In genomic region chr10:42957881-42958651, GRCm38 (mm10) we compare ENCODE assay signal across 8 mouse cellular contexts.
DNase-seq lines count a peak whose midpoint lies in the region; ATAC-seq lines count a peak whose summit lies in the region.

No protein-coding gene starts in this region.

- no peak overlapping the region for H3K27ac ChIP-seq in embryonic facial prominence, embryonic 13.5 days
- H3K27ac ChIP-seq in heart, embryonic 12.5 days (ENCODE audit: poor library complexity, severe bottlenecking), result no peak overlapping the region
- peak overlapping the region; percentile 63; the same call in 1 of the 2 replicates for H3K27ac ChIP-seq in kidney, embryonic 16.5 days (ENCODE audit: low read length)
- H3K27ac ChIP-seq in liver, embryonic 11.5 days (ENCODE audit: low read depth, low read length), result no peak overlapping the region

- peak; percentile 78 for DNase-seq in CD4-positive, CD25-positive, alpha-beta regulatory T cell, adult 2 months (ENCODE audit: low read depth, low spot score)
- DNase-seq in adrenal gland, postnatal 36 days, result peak; percentile 68 to 76
- peak; percentile 59 for DNase-seq in liver, embryonic 11.5 days (ENCODE audit: low spot score)
- peak; percentile 29 to 51 for DNase-seq in natural killer cell, adult 2 months (ENCODE audit: low spot score in 2 of 2)
- peak; percentile 80 for DNase-seq in testis, postnatal 10 days (ENCODE audit: low spot score)

- WGBS in embryonic facial prominence, embryonic 13.5 days, result 3% methylated on average over 21 of the region's 21 CpGs
- 6% methylated on average over 21 of the region's 21 CpGs for WGBS in heart, embryonic 12.5 days
- WGBS in kidney, embryonic 16.5 days, result 5% methylated on average over 21 of the region's 21 CpGs
- WGBS in liver, embryonic 11.5 days, result 9% methylated on average over 21 of the region's 21 CpGs

- H3K4me1 ChIP-seq in embryonic facial prominence, embryonic 13.5 days, result peaks cover 39% of the 10 kb centered on the region
- H3K4me1 ChIP-seq in heart, embryonic 12.5 days (replicated peaks), result peaks cover 4% of the 10 kb centered on the region; the same call in 1 of the 2 replicates
- H3K4me1 ChIP-seq in kidney, embryonic 16.5 days (ENCODE audit: insufficient read depth, low read length), result peaks cover 9% of the 10 kb centered on the region
- H3K4me1 ChIP-seq in liver, embryonic 11.5 days (replicated peaks; ENCODE audit: control insufficient read depth, insufficient read depth, low read length), result no peaks in the 10 kb centered on the region

- H3K27me3 ChIP-seq in embryonic facial prominence, embryonic 13.5 days, result peaks cover 37% of the 10 kb centered on the region
- H3K27me3 ChIP-seq in heart, embryonic 12.5 days (replicated peaks), result peaks cover 15% of the 10 kb centered on the region
- peaks cover 21% of the 10 kb centered on the region for H3K27me3 ChIP-seq in kidney, embryonic 16.5 days (ENCODE audit: insufficient read depth, low read length)
- H3K27me3 ChIP-seq in liver, embryonic 11.5 days (replicated peaks; ENCODE audit: control insufficient read depth, insufficient read depth, low read length), result peaks cover 11% of the 10 kb centered on the region; the same call in 1 of the 2 replicates

- no peaks in the 10 kb centered on the region for H3K9me3 ChIP-seq in embryonic facial prominence, embryonic 13.5 days
- 0 out of 2 replicates have a peak, but pooled peaks cover 3% of the 10 kb centered on the region for H3K9me3 ChIP-seq in heart, embryonic 12.5 days (replicated peaks)
- no peaks in the 10 kb centered on the region for H3K9me3 ChIP-seq in kidney, embryonic 16.5 days (ENCODE audit: low read length)
- no peaks in the 10 kb centered on the region for H3K9me3 ChIP-seq in liver, embryonic 11.5 days (ENCODE audit: control insufficient read depth, low read length)

- peak overlapping the region; percentile 36 for H3K4me3 ChIP-seq in embryonic facial prominence, embryonic 13.5 days
- peak overlapping the region; percentile 39 for H3K4me3 ChIP-seq in heart, embryonic 12.5 days
- peak overlapping the region; percentile 42 for H3K4me3 ChIP-seq in kidney, embryonic 16.5 days (ENCODE audit: low read length)
- H3K4me3 ChIP-seq in liver, embryonic 11.5 days (ENCODE audit: low read depth, low read length), result peak overlapping the region; percentile 26

- no peaks in the 10 kb centered on the region for H3K36me3 ChIP-seq in embryonic facial prominence, embryonic 13.5 days
- no peaks in the 10 kb centered on the region for H3K36me3 ChIP-seq in heart, embryonic 12.5 days
- no peaks in the 10 kb centered on the region for H3K36me3 ChIP-seq in kidney, embryonic 16.5 days (ENCODE audit: insufficient read depth, low read length)
- no peaks in the 10 kb centered on the region for H3K36me3 ChIP-seq in liver, embryonic 11.5 days (ENCODE audit: control insufficient read depth, insufficient read depth, low read length)

- peak overlapping the region; percentile 66 for H3K9ac ChIP-seq in embryonic facial prominence, embryonic 13.5 days
- peak overlapping the region; percentile 47; the same call in 1 of the 2 replicates for H3K9ac ChIP-seq in heart, embryonic 12.5 days
- H3K9ac ChIP-seq in kidney, embryonic 16.5 days (replicated peaks; ENCODE audit: low read length), result peak overlapping the region; percentile 58; the same call in 1 of the 2 replicates
- no peak overlapping the region for H3K9ac ChIP-seq in liver, embryonic 11.5 days (ENCODE audit: low read depth, low read length)

- H3K4me2 ChIP-seq in embryonic facial prominence, embryonic 13.5 days, result peak overlapping the region; percentile 62
- peak overlapping the region; percentile 66 for H3K4me2 ChIP-seq in heart, embryonic 12.5 days
- H3K4me2 ChIP-seq in kidney, embryonic 16.5 days (replicated peaks; ENCODE audit: low read depth, low read length), result peak overlapping the region; percentile 60
- H3K4me2 ChIP-seq in liver, embryonic 11.5 days, result peak overlapping the region; percentile 68

- no peak for ATAC-seq in embryonic facial prominence, embryonic 13.5 days (ENCODE audit: insufficient number of reproducible peaks, insufficient read depth, low FRiP score, low TSS enrichment, low read depth)
- ATAC-seq in heart, embryonic 12.5 days (ENCODE audit: insufficient number of reproducible peaks, low FRiP score), result peak; percentile 29; the same call in 1 of the 2 replicates
- ATAC-seq in kidney, embryonic 16.5 days (ENCODE audit: low FRiP score, low TSS enrichment), result peak; percentile 72
- ATAC-seq in liver, embryonic 11.5 days (replicated peaks; ENCODE audit: low FRiP score), result no peak

Comparison
In these comparisons a context has a peak if more than half of its experiments do, and no peak if none do; other contexts are left out.
1. ATAC-seq: peak in heart, embryonic 12.5 days (single experiment) and kidney, embryonic 16.5 days (single experiment); none in embryonic facial prominence, embryonic 13.5 days (single experiment) and liver, embryonic 11.5 days (single experiment).
2. Peak in every context shown above with its lines, with median percentiles within 50 percentile points of each other: DNase-seq, H3K4me2 ChIP-seq and H3K4me3 ChIP-seq.